Mouse (Mus musculus) spleen, postnatal 14 days (tissue): ENCODE data around the gene Gm128.

Experiments used
- DNase-seq, 2 experiments: peaks; one replicate each; pipeline ENCODE4 v3.0.0; 2021 to 2022; ENCODE audit warnings: low spot score in 2 of 2

The Gm128 gene

DNA sequence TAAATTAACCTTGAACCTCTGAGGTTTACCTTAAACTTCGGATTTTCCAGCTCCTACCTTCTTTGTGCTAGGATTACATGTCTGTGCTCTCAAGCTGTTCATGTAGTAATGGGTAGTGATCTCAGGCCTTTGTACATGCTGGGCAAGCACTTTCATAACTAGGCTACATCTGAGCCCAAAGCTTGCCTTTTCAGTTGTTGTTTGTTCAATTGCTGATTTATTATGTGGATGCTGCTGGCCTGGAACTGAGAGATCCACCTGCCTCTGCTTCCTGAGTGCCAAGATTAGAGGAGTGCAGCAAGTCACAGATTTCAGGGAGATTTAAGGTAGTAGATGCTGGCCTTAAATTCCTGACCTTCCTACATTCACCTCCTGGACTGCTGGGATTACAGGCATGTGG lies 42.3 kb downstream of the Gm128 start:
- DNase-seq: no peak

GRCm38 (mm10) chr3:95195772-95196171 lies 45.6 kb downstream of the Gm128 start:
- no peak for DNase-seq

DNA sequence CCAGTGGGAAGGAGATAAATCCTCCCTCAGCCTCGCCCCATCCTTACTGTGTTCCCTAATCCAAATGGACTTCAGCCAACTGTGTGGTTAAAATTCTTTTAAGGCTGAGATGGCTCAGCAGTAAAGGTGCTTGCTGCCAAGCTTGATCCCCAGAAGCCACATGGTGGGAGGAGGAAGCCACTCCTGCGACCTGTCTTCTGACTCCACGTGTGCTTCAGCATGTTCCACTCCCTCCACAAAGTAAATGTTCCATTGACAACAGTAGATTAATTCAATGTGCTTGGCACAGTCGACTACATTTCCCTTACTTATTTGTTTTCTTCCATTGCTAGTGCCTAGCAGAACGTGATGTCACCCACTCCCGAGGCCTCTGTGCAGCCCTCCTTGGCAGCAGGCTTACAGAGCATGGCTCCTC lies 46.7 kb downstream of the Gm128 start:
- no peak for DNase-seq
